Mouse (Mus musculus) liver, postnatal 0 days (tissue): ENCODE measurements around the gene Trabd2b. TPM values are rescaled to one million over a fixed set of nuclear protein-coding genes. Genes with fewer than 3 reads are reported as not detected.

Experiments
- ATAC-seq: fragments of 200-750 bp; cut with Nextera tagmentation; 2 replicates; pipeline ENCODE4 v1.8.0; 2017; ENCODE audit warnings: mild to moderate bottlenecking, moderate library complexity
- DNase-seq: peaks from one replicate; pipeline ENCODE4 v3.0.0-alpha.2; 2016
- H3K27ac ChIP-seq: fragments of 300-500 bp; sonication (generic); 2 replicates; pipeline ENCODE4 v1.5.1; 2014; ENCODE audit warnings: antibody characterized with exemption, moderate library complexity, mild to moderate bottlenecking, low read depth
- H3K27me3 ChIP-seq: fragments of 300-500 bp; sonication (generic); 2 replicates; pipeline ENCODE4 v1.6.1; 2014; ENCODE audit warnings: low read length, control low read depth, mixed read lengths; ENCODE audit not compliant: insufficient read depth
- H3K36me3 ChIP-seq: fragments of 300-500 bp; sonication (generic); replicated peaks from 2 replicates; pipeline ENCODE4 v1.6.1; 2014; ENCODE audit warnings: mild to moderate bottlenecking, control low read depth, low read length, moderate library complexity, mixed read lengths; ENCODE audit not compliant: insufficient read depth
- H3K4me1 ChIP-seq: fragments of 300-500 bp; sonication (generic); 2 replicates; pipeline ENCODE4 v1.6.1; 2014; ENCODE audit warnings: antibody characterized with exemption, mild to moderate bottlenecking, control low read depth; ENCODE audit not compliant: insufficient read depth
- H3K4me2 ChIP-seq: fragments of 300-500 bp; sonication (generic); 2 replicates; pipeline ENCODE4 v1.6.1; 2014; ENCODE audit warnings: low read depth, mild to moderate bottlenecking, low read length, moderate library complexity, mixed read lengths
- H3K4me3 ChIP-seq: fragments of 300-500 bp; sonication (generic); 2 replicates; pipeline ENCODE4 v1.5.1; 2014; ENCODE audit warnings: low read depth, low read length
- H3K9ac ChIP-seq: fragments of 300-500 bp; sonication (generic); replicated peaks from 2 replicates; pipeline ENCODE4 v1.6.1; 2014; ENCODE audit warnings: mild to moderate bottlenecking, moderate library complexity
- H3K9me3 ChIP-seq: fragments of 300-500 bp; sonication (generic); 2 replicates; pipeline ENCODE4 v1.6.1; 2016; ENCODE audit warnings: mild to moderate bottlenecking, control low read depth, low read length, mixed read lengths
- CTCF ChIP-seq: sonication (generic); IDR thresholded peaks from 2 replicates; pipeline ENCODE4 v1.5.1; 2016; ENCODE audit warnings: antibody characterized with exemption, low read depth
- EP300 ChIP-seq: IDR thresholded peaks from 2 replicates; pipeline ENCODE4 v1.6.1; 2016; ENCODE audit warnings: antibody characterized with exemption, low read depth, mild to moderate bottlenecking
- WGBS: fragments of 180-500 bp; shearing (Covaris S2); extraction: QIAGEN DNeasy Blood & Tissue Kit; methylation state at CpG from one replicate; pipeline ENCODE4 v1.1.7; 2014; ENCODE audit not compliant: insufficient replicate concordance; 5-methylcytosine and 5-hydroxymethylcytosine counted together
- polyA plus RNA-seq: library from polyadenylated mRNA; unstranded; fragments of >200 nt; fragmentation: Nextera tagmentation; extraction: Ambion mirVana; gene quantifications from 2 replicates; pipeline ENCODE4 v1.2.1, GENCODE M21; 2015

Gene Trabd2b
- polyA plus RNA-seq, 1 experiment from 2014 or later: 0.06 TPM

DNA sequence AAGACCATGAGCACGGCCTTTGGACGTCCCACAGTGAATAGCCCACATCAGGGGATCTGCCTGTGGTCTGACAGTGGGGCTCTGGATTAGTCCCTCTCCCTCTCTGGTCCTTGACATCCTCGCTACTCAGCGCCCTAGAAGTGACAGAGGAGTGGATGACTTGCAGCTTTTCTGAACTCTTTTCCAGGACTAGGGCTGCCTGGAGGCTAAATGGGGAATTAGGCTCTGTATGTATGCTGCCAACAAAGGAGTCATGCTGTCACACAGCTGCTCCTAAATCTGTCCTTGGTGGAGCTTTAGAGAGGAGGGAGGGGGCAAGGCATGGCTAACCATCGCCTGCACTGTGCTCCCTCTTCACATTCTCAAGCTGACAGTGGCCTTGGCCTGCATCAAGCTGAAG lies 53.1 kb downstream of the Trabd2b start:
- no peak for DNase-seq

DNA sequence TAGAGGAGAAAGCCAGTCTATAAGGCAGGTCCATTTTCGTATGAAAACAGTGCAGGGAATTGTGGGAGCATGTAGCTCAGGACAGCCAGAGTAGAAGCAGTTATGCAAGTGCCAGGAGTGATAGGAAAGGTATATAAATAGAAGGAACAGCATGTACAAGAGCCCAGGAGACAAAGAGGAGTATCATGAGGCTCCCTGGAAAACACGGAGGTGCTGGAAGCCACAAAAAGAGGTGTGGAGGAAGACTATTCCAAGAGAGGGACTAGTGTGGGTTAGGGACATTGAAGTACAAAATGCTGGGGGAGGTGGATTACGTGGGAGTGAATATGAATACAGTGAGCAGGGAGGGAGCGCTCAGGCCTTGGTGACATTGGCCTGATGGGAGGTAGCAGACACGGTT lies 53.9 kb downstream of the Trabd2b start:
- no peak overlapping the region for H3K4me3 ChIP-seq
- 64% methylated on average over 5 of the region's 5 CpGs for WGBS
- no peaks in the 10 kb centered on the region for H3K36me3 ChIP-seq
- H3K27ac ChIP-seq: no peak overlapping the region
- TF ChIP-seq CTCF (no peak), EP300 (no peak)
- no peaks in the 10 kb centered on the region for H3K27me3 ChIP-seq
- DNase-seq (no peak), ATAC-seq (no peak)
- H3K9ac ChIP-seq: no peak overlapping the region
- no peaks in the 10 kb centered on the region for H3K9me3 ChIP-seq
- no peaks in the 10 kb centered on the region for H3K4me1 ChIP-seq
- H3K4me2 ChIP-seq: no peak overlapping the region

More for the DNA sequence above, 53.1 kb downstream of the Trabd2b start:
- Histone ChIP-seq H3K27me3 (no peaks in the 10 kb centered on the region), H3K9ac (no peak overlapping the region), H3K4me1 (no peaks in the 10 kb centered on the region), H3K9me3 (no peaks in the 10 kb centered on the region), H3K4me2 (no peak overlapping the region), H3K27ac (no peak overlapping the region), H3K4me3 (no peak overlapping the region), H3K36me3 (no peaks in the 10 kb centered on the region)
- TF ChIP-seq CTCF: no peak
- no peak for TF ChIP-seq EP300
- WGBS: 57% methylated on average over 5 of the region's 5 CpGs
- no peak for ATAC-seq

- H3K4me2 ChIP-seq: no peak overlapping the region
- no peaks in the 10 kb centered on the region for H3K27me3 ChIP-seq
- whole genome bisulfite sequencing: 69% methylated on average over 5 of the region's 5 CpGs
- H3K27ac ChIP-seq: no peak overlapping the region
- no peaks in the 10 kb centered on the region for H3K36me3 ChIP-seq
- no peak for ATAC-seq
- no peak overlapping the region for H3K4me3 ChIP-seq
- TF ChIP-seq EP300 (no peak), CTCF (no peak)
- no peak for DNase-seq
- H3K9ac ChIP-seq: no peak overlapping the region
- no peaks in the 10 kb centered on the region for H3K9me3 ChIP-seq
- H3K4me1 ChIP-seq: no peaks in the 10 kb centered on the region
Measured at GRCm38 (mm10) chr4:114461093-114461492, 54.6 kb downstream of the Trabd2b start.

DNA sequence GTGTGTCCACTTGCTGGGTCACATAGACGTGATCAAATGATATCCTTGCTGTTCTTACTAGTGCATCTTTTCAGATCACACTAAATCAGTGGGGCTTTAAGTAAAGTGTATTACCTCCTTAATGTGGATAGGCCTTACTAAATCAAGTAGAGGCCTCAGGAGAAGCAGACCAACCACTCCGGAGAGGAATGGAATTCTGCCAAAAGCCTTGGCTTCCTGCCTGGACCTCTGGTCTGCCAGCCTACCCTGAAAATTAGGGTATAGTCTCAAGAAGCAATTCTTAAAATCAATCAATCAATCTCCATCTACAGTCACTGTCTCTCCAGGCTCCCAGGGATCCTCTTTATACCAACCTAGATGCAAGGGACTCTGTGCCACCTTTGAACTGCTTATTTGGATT lies 59.1 kb downstream of the Trabd2b start:
- Histone ChIP-seq H3K9me3 (no peaks in the 10 kb centered on the region), H3K9ac (no peak overlapping the region), H3K4me2 (no peak overlapping the region), H3K4me3 (no peak overlapping the region), H3K27ac (no peak overlapping the region), H3K27me3 (no peaks in the 10 kb centered on the region), H3K4me1 (no peaks in the 10 kb centered on the region), H3K36me3 (no peaks in the 10 kb centered on the region)
- WGBS: 64% methylated on average over 2 of the region's 2 CpGs
- TF ChIP-seq CTCF: no peak
- no peak for TF ChIP-seq EP300
- ATAC-seq (no peak), DNase-seq (no peak)

DNA sequence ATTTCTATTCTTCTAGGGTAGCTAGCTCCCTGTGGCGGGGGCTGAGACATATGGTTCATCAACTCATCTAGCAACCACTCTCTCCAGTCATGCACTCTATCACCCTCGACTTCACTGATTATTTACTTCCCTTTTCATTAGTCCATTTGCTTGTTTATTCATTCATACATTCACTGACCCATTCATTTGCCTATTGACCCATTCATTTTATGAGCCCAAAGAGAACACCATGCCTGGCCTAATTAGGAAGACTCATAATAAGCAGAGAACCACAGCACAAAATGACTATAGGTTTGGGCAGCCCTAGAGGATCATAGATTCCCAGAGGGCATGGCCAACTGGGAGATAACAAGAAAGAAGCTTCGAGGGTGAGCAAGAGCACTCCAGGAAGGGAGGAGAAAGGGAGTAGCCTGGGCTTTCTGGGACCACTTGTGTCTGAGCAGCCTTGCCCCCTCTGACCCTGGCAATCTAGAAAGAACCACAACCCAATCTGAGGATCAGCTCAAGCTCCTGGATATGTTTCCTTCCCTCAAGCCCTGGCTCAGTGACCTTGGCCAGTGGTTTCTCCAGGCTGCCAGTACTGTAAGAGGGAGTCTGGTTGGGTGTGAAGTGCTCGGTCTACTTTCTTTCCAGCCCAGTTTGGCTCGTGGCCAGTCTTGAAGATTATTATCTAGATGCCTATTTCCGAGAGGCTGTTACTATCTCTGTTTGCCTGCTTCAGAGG lies 61.0 kb downstream of the Trabd2b start:
- H3K4me1 ChIP-seq: no peaks in the 10 kb centered on the region
- DNase-seq: no peak
- ATAC-seq: no peak
- H3K9me3 ChIP-seq: no peaks in the 10 kb centered on the region
- TF ChIP-seq EP300 (no peak), CTCF (no peak)
- no peak overlapping the region for H3K9ac ChIP-seq
- no peak overlapping the region for H3K4me2 ChIP-seq
- no peak overlapping the region for H3K4me3 ChIP-seq
- WGBS: 16% methylated on average over 6 of the region's 6 CpGs
- no peak overlapping the region for H3K27ac ChIP-seq
- no peaks in the 10 kb centered on the region for H3K36me3 ChIP-seq
- no peaks in the 10 kb centered on the region for H3K27me3 ChIP-seq

DNA sequence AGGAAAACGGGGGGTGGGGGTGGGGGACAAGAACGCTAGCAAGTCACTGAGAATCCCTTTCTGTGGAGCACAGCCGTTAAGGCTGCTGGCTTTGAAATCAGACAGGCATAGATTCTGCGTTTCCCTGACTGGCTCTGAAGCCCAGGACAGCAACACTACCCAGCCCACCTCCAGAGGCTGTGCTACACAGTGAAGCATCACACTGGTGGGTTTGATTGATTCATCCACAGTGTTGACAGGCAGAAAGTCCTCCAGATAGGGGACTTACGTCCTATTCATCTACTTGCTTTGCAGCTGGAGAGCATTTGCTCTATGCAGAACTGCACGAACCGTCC lies 61.5 kb downstream of the Trabd2b start:
- ATAC-seq: no peak
- Histone ChIP-seq H3K4me2 (no peak overlapping the region), H3K36me3 (no peaks in the 10 kb centered on the region), H3K27me3 (no peaks in the 10 kb centered on the region), H3K9me3 (no peaks in the 10 kb centered on the region), H3K4me3 (no peak overlapping the region), H3K4me1 (no peaks in the 10 kb centered on the region), H3K27ac (no peak overlapping the region), H3K9ac (no peak overlapping the region)
- WGBS: 18% methylated on average over 7 of the region's 7 CpGs
- TF ChIP-seq EP300 (no peak), CTCF (no peak)
- no peak for DNase-seq
